Mouse (Mus musculus) cortical plate, adult 2 months (tissue): Measurements from ENCODE around the gene Ube2q2. TPM values are rescaled to one million over a fixed set of nuclear protein-coding genes. Genes with fewer than 3 reads are reported as not detected.
A peak's percentile ranks its signal among the peaks of the same experiment; 100 is the strongest.

Source experiments
- H3K27ac ChIP-seq: fragments of 200-500 bp; 2 replicates; pipeline ENCODE4 v1.5.1; 2012; ENCODE audit warnings: low read length, control low read depth, inconsistent platforms; ENCODE audit not compliant: insufficient read depth
- H3K4me1 ChIP-seq: fragments of 200-500 bp; 2 replicates; pipeline ENCODE4 v1.6.1; 2011; ENCODE audit warnings: low read length; ENCODE audit not compliant: control insufficient read depth, insufficient read depth
- H3K4me3 ChIP-seq: fragments of 200-500 bp; 2 replicates; pipeline ENCODE4 v1.5.1; 2011; ENCODE audit warnings: mild to moderate bottlenecking, low read length, control low read depth; ENCODE audit not compliant: insufficient read depth
- CTCF ChIP-seq: fragments of 200-500 bp; IDR thresholded peaks from 2 replicates; pipeline ENCODE4 v1.5.1; 2011; ENCODE audit warnings: mild to moderate bottlenecking, control low read depth, low read length; ENCODE audit not compliant: insufficient read depth; ENCODE audit errors: extremely low read depth
- POLR2A ChIP-seq: fragments of 200-500 bp; IDR thresholded peaks from 2 replicates; pipeline ENCODE4 v1.6.1; 2011; ENCODE audit warnings: mild to moderate bottlenecking, low read length, control low read depth; ENCODE audit not compliant: insufficient read depth; ENCODE audit errors: extremely low read depth
- polyA plus RNA-seq: library from polyadenylated mRNA; depleted of rRNA; stranded (reverse); fragments of >200 nt; gene quantifications from 2 replicates; pipeline ENCODE4 v1.2.3, GENCODE M21; 2012

Ube2q2 gene
- polyA plus RNA-seq, 1 experiment: 40.8 TPM

DNA sequence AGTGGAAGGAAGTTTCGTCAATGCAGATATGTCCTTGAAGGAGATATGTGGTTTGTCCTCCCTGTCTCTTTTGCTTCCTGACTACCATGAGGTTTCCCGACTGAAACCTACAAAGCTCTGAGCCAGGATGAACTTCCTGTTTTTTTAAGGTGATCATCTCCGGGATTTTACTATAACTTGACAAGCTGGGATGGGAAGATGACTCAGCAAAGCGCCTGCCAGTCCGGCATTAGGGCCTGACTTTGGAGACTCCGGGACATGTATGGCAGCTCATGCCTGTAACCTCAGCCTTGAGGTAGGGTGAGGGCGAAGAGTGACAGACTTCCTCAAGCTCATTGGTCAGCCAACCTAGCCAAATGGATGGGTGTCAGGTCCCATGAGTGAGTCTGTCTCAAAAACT is 22.9 kb upstream of the Ube2q2 start:
- no peak overlapping the region for H3K27ac ChIP-seq
- no peak for TF ChIP-seq POLR2A
- TF ChIP-seq CTCF: no peak
- no peaks in the 10 kb centered on the region for H3K4me1 ChIP-seq
- H3K4me3 ChIP-seq: no peak overlapping the region

DNA sequence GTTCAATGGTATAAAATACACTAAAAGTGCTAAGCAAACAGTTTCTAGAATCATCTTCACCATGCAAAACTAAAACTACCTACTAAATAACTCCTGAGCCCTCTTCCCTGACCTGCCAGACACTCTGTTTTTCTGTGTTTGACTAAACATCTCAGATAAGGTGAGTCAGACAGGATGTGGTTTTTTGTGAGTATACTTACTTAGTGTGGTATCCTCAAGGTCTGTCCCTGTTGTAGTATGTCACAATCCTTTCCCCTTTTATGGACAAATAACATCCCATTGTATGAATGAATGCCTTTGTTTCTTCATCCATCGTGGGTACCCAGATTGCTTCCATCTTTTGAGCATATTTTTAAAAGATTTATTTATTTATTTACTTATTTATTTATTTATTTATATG is 22.4 kb upstream of the Ube2q2 start:
- Histone ChIP-seq H3K4me3 (no peak overlapping the region), H3K27ac (no peak overlapping the region), H3K4me1 (no peaks in the 10 kb centered on the region)
- no peak for TF ChIP-seq CTCF
- TF ChIP-seq POLR2A: no peak

DNA sequence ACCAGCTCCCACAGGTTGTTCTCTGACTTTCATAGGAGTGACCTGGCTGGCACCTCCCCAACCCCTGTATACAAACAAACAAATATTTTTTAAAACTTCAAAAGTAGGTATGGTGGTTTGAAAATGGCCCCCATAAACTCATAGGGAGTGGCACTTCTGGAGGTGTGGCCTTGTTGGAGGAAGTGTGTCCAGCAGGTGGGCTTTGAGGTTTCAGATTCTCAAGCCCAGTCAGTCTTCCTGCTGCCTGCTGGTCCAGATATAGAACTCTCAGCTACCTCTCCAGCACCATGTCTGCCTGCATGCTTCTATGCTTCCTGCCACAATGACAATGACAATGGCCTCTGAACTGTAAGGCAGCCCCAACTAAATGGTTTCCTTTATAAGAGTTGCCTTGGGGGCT is 16.8 kb upstream of the Ube2q2 start:
- H3K4me3 ChIP-seq: no peak overlapping the region
- H3K4me1 ChIP-seq: no peaks in the 10 kb centered on the region
- TF ChIP-seq CTCF: no peak
- TF ChIP-seq POLR2A: no peak
- H3K27ac ChIP-seq: no peak overlapping the region

DNA sequence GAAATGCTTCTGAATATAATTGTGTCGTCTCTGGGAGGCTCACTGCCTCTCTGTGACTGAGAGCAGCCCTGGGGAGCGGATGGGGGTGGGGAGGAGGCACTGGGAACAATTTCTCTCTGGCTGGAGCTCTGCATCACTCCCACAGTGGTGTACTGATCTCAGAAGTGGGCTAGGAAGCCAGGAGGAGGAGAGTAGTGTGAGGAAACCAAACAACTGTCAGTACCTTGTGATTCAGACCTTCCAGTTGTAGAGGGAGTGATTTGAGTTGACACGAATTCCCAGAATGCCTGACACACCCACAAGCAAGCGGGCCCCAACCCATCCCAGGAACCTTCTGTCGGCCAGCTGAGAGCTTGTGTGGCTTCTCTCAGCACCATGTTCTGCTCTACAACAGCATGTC is 12.1 kb upstream of the Ube2q2 start:
- H3K27ac ChIP-seq: no peak overlapping the region
- no peak overlapping the region for H3K4me3 ChIP-seq
- no peaks in the 10 kb centered on the region; the same call in 1 of the 2 replicates for H3K4me1 ChIP-seq
- TF ChIP-seq CTCF (no peak), POLR2A (no peak)

DNA sequence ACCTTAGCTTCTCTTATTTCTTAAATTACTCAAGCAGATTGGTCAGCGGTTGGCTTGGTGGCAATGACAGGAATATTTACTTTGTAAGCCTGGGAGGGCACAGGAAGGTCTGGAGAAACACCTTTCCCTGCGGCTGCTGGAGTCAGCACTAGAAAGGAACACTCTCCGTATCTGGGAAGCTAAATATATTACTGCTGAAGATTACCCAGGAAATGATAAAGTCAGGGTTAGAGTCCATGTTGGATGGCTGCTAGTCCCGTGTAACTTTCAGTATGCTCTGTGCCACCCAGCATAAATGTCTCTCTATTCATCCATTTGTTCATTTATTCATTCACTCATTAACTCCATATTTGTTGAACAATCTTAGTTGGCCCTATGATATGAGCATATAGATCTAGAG is 11.5 kb upstream of the Ube2q2 start:
- H3K4me1 ChIP-seq: no peaks in the 10 kb centered on the region; the same call in 1 of the 2 replicates
- H3K4me3 ChIP-seq: no peak overlapping the region
- no peak overlapping the region for H3K27ac ChIP-seq
- no peak for TF ChIP-seq CTCF
- TF ChIP-seq POLR2A: no peak

DNA sequence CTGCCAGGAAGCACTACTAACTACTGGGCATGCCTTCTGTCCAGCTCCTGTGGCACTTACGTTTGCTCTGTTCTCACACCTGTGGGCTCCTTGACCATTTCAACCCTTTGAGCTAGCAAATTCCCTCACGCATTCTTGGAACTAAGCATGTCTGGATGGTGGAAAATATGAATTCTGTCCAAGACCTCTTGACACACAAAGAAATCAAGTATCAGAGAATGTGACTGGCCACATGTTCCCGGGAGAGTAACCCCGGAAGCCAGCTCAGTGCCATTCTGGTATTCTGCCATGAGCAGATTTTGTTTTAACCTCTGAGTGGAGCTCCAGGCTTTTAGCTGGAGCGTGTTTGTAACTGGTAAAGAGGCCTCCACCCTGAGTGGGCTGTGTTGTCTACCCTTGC is 8.7 kb upstream of the Ube2q2 start:
- Histone ChIP-seq H3K27ac (no peak overlapping the region), H3K4me1 (no peaks in the 10 kb centered on the region; the same call in 1 of the 2 replicates), H3K4me3 (no peak overlapping the region)
- TF ChIP-seq POLR2A: no peak
- no peak; the same call in 1 of the 2 replicates for TF ChIP-seq CTCF

DNA sequence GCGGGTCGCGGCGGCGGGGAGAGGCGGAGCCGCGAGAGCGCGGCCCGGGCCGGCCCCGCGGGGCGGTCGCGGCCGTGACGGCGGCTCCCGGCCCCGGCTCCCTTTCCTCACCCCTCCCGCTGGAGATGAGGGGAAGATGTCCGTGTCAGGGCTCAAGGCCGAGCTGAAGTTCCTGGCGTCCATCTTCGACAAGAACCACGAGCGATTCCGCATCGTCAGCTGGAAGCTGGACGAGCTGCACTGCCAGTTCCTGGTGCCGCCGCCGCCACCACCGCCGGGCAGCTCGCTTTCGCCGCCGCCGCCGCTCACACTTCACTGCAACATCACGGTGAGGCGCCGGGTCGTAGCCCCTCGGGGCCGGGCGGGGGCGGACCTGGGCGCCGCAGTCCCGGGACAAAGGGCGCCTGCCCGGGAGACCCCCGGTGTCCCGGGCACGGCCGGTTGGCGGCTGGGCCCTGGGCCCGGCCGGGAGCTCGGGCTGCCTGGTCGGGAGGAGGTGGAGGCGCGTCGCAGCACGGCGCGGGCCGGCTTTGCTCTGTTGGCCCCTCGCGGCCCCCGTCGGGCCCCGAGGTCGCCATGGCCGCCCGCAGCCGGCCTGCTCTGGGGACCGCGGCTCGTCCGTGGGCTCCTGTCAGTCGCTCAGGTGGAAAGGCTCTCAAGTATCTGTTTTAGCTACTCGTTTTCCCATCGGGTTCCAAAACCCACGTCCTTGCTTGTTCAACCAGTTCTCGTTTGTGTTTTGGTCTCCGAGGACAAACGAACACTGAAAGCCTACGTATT is 1.0 kb downstream of the Ube2q2 start:
- Histone ChIP-seq H3K4me1 (peaks cover 1% of the 10 kb centered on the region; the same call in 1 of the 2 replicates), H3K4me3 (peak overlapping the region; percentile 99), H3K27ac (peak overlapping the region; percentile 81)
- TF ChIP-seq POLR2A (no peak), CTCF (no peak)

DNA sequence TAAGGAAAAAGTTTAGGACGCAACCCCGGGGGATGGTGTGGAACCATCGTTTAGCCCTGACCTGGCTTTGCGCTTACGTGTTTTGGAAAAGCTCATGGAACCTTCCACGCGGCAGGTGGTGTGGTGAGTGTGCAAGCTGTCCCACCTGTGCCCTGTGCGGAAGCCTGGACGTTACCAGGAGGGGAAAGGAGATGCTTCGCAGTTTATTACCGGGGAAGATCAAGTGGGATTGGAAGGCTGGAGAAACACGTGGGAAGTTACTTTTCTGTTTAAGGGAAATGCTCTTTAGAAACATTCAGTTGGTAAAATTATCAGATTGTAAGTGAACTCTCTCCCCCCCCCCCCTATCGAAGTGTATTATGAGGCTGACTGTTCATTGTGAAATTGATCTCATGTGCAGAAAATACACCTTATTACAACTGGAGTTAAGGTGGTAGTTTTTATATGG is 1.6 kb downstream of the Ube2q2 start:
- Histone ChIP-seq H3K4me3 (peak overlapping the region; percentile 99), H3K4me1 (peaks cover 1% of the 10 kb centered on the region; the same call in 1 of the 2 replicates), H3K27ac (no peak overlapping the region)
- no peak for TF ChIP-seq CTCF

DNA sequence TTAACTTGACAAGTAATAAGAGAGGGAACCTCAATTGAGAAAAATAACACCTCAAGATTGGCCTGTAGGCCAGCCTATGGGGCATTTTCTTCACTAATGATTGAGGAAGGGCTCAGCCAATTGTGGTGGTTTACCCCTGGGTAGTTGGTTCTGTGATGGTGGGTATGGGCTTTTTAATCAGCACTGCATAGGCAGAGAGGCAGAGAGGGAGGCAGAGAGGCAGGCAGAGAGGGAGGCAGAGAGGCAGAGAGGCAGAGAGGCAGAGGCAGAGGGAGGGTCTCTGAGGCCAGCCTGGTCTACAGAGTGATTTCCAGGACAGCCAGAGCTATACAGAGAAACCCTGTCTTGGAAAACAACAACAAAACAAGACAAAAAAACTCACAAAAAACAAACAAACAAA is 2.4 kb downstream of the Ube2q2 start:
- Histone ChIP-seq H3K4me3 (no peak overlapping the region; the same call in 1 of the 2 replicates), H3K27ac (no peak overlapping the region), H3K4me1 (peaks cover 1% of the 10 kb centered on the region; the same call in 1 of the 2 replicates)
- TF ChIP-seq CTCF (no peak), POLR2A (no peak)

DNA sequence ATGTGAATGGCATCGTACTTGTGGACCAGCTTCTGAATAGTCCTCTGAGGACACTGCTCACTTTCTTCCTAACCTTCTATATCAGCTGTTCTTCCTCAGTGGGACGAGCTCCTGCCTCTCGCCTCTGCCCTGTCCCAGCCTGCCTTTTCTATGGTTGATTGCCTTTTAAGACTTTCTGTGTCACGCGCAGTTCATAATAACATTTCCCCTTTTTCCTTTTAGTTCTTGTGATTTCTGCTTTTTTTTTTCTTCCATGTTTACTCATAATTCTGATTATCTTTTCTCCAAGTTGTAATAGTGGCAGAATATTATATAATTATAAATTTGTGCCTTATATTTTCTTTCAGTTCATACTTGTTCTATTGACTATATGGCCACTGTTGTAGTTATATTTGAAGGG is 4.3 kb downstream of the Ube2q2 start:
- Histone ChIP-seq H3K27ac (no peak overlapping the region), H3K4me1 (peaks cover 1% of the 10 kb centered on the region; the same call in 1 of the 2 replicates), H3K4me3 (no peak overlapping the region)
- no peak for TF ChIP-seq CTCF
- no peak for TF ChIP-seq POLR2A
